Mouse (Mus musculus) ovary, postnatal 14 days (tissue): ENCODE measurements around the gene Rapgef2.
"Not testable (repeated sequence)": the region's sequence is repeated elsewhere in the genome, so short reads cannot be mapped to it uniquely, and the experiment has no call there.

Experiments
- DNase-seq: peaks from one replicate; pipeline ENCODE4 v3.0.0; 2022; ENCODE audit warnings: low spot score

Rapgef2 gene

GRCm38 (mm10) chr3:79088461-79088860 lies 197.9 kb downstream of the Rapgef2 start:
- DNase-seq = no peak

- DNase-seq = no peak
Observed at GRCm38 (mm10) chr3:79086282-79086681, 200.0 kb downstream of the Rapgef2 start.

- no peak for DNase-seq
Observed at GRCm38 (mm10) chr3:79083881-79084280, 202.4 kb downstream of the Rapgef2 start.

- no peak for DNase-seq
Observed at GRCm38 (mm10) chr3:79083030-79083429, 203.3 kb downstream of the Rapgef2 start.

GRCm38 (mm10) chr3:79079076-79079475 lies 207.2 kb downstream of the Rapgef2 start:
- DNase-seq = no peak

- no peak for DNase-seq
Observed at GRCm38 (mm10) chr3:79074970-79075369, 211.3 kb downstream of the Rapgef2 start.

- no peak for DNase-seq
Observed at GRCm38 (mm10) chr3:79073541-79074244, 212.6 kb downstream of the Rapgef2 start.

GRCm38 (mm10) chr3:79071561-79071960 lies 214.8 kb downstream of the Rapgef2 start:
- DNase-seq = no peak

GRCm38 (mm10) chr3:79069891-79070290 lies 216.4 kb downstream of the Rapgef2 start:
- no peak for DNase-seq

- DNase-seq = no peak
Observed at GRCm38 (mm10) chr3:79068976-79069375, 217.3 kb downstream of the Rapgef2 start.

- DNase-seq = no peak
Observed at GRCm38 (mm10) chr3:79066455-79067055, 219.8 kb downstream of the Rapgef2 start.

- DNase-seq = no peak
Observed at GRCm38 (mm10) chr3:79064096-79064495, 222.2 kb downstream of the Rapgef2 start.

GRCm38 (mm10) chr3:79061426-79061825 lies 224.9 kb downstream of the Rapgef2 start:
- DNase-seq = no peak

- not testable (repeated sequence) for DNase-seq
Observed at GRCm38 (mm10) chr3:79058491-79058890, 227.8 kb downstream of the Rapgef2 start.

GRCm38 (mm10) chr3:79045251-79045650 lies 241.1 kb downstream of the Rapgef2 start:
- DNase-seq = no peak

- DNase-seq = no peak
Observed at GRCm38 (mm10) chr3:79042973-79043372, 243.3 kb downstream of the Rapgef2 start.

- no peak for DNase-seq
Observed at GRCm38 (mm10) chr3:79039666-79040450, 246.5 kb downstream of the Rapgef2 start.

- no peak for DNase-seq
Observed at GRCm38 (mm10) chr3:79039008-79039407, 247.3 kb downstream of the Rapgef2 start.

- no peak for DNase-seq
Observed at GRCm38 (mm10) chr3:79034457-79034856, 251.9 kb downstream of the Rapgef2 start.

GRCm38 (mm10) chr3:79030855-79031254 lies 255.5 kb downstream of the Rapgef2 start:
- DNase-seq = no peak

- DNase-seq = no peak
Observed at GRCm38 (mm10) chr3:79028153-79028878, 258.0 kb downstream of the Rapgef2 start.

GRCm38 (mm10) chr3:79025983-79026382 lies 260.3 kb downstream of the Rapgef2 start:
- DNase-seq = no peak
